Comparison of ENCODE assay signal across 15 mouse cellular contexts in the genomic region with DNA sequence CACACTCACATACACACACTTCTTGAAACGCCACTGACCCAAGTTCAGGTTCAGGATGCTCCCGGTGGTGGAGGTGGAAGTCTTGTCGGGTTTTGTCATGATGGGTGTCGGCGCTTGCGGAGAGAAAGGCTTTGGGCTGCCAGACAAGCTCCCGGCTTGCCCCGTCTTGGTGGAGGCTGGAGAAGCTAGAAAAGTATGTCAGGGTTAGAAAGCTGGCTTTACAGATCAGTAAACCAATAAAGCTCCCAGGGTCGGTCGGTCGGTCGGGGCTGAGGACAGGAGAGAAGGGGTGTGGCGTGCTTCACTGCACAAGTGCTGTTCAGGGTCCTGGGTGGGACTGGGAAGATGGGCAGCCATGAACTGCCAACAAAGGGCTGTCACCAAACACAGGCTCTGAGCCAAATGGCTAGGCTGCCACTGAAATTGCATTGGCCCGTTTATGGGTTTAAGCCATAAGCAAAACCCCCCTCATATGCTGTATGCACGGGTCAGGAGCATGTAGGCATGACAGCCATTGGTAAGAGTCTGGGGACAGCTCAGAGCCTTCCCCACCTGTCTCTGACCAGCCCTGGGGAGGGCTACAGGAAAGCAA.
A peak's percentile ranks its signal among the peaks of the same experiment; 100 is the strongest.
DNase-seq lines count a peak whose midpoint lies in the region; ATAC-seq and TF ChIP-seq lines count a peak whose summit lies in the region.
"Had no signal": no experiment of that assay in that cellular context is flagged by ENCODE, and none has a peak within 500 bp of the region (broad histone marks: within the 10 kb centered on the region; RNA-seq: fewer than 3 reads in every experiment).

No protein-coding gene starts in this region.

- no peak for DNase-seq in gastrocnemius, adult 2 months
- no peak for DNase-seq in gastrocnemius, postnatal 4 days (ENCODE audit: low spot score in 2 of 2)
- no peak for DNase-seq in layer of hippocampus, adult 2 months (ENCODE audit: low spot score in 2 of 2)
- no peak for DNase-seq in layer of hippocampus, postnatal 10 days (ENCODE audit: low spot score in 2 of 2)
- no peak for DNase-seq in right cerebral cortex, postnatal 25 days
- DNase-seq: adrenal gland, postnatal 10 days; B cell, adult 2 months; kidney, adult 18-20 months; lung, postnatal 10 days; right cerebral cortex, adult 18-20 months had no signal

- no peak overlapping the region for H3K4me3 ChIP-seq in gastrocnemius, adult 2 months
- H3K4me3 ChIP-seq in layer of hippocampus, adult 2 months = no peak overlapping the region
- H3K4me3 ChIP-seq in cortical plate, adult 2 months (ENCODE audit: insufficient read depth, low read length) = no peak overlapping the region
- no peak overlapping the region for H3K4me3 ChIP-seq in olfactory bulb, adult 2 months (ENCODE audit: insufficient read depth, low read depth, low read length)
- H3K4me3 ChIP-seq: forebrain, embryonic 15.5 days had no signal

- TF ChIP-seq POLR2A in cortical plate, adult 2 months (IDR thresholded peaks at IDR 0.05; ENCODE audit: extremely low read depth, insufficient read depth, low read length) = no peak
- TF ChIP-seq POLR2A in olfactory bulb, adult 2 months (IDR thresholded peaks at IDR 0.05; ENCODE audit: insufficient read depth, low read depth, low read length) = no peak

- WGBS in olfactory bulb, adult 2 months = 58% methylated on average over 15 of the region's 15 CpGs

- TF ChIP-seq CTCF in gastrocnemius, adult 2 months (IDR thresholded peaks at IDR 0.05) = no peak
- TF ChIP-seq CTCF in layer of hippocampus, adult 2 months (conservative IDR thresholded peaks at IDR 0.05) = no peak
- no peak for TF ChIP-seq CTCF in cortical plate, adult 2 months (IDR thresholded peaks at IDR 0.05; ENCODE audit: extremely low read depth, insufficient read depth, low read length)
- TF ChIP-seq CTCF in olfactory bulb, adult 2 months (IDR thresholded peaks at IDR 0.05; ENCODE audit: insufficient read depth, low read depth, low read length) = no peak

- ATAC-seq in megakaryocyte, adult 5-6 weeks (ENCODE audit: poor library complexity, severe bottlenecking) = no peak
- ATAC-seq: forebrain, embryonic 15.5 days; Patski had no signal

- H3K27ac ChIP-seq in gastrocnemius, adult 2 months = 0 out of 2 replicates have a peak overlapping the region, but pooled peaks have one; percentile 16
- peak overlapping the region; percentile 90 for H3K27ac ChIP-seq in layer of hippocampus, adult 2 months
- peak overlapping the region; percentile 67 for H3K27ac ChIP-seq in cortical plate, adult 2 months (ENCODE audit: insufficient read depth, low read length)
- H3K27ac ChIP-seq in olfactory bulb, adult 2 months (ENCODE audit: insufficient read depth, low read depth, low read length) = peak overlapping the region; percentile 52
- H3K27ac ChIP-seq: forebrain, embryonic 15.5 days had no signal

- intact Hi-C loops in gastrocnemius, adult 2 months (cut with DNase I) = no loop called here

- H3K4me1 ChIP-seq in cortical plate, adult 2 months (ENCODE audit: control insufficient read depth, insufficient read depth, low read length) = peaks cover 21% of the 10 kb centered on the region
- H3K4me1 ChIP-seq in olfactory bulb, adult 2 months (ENCODE audit: control insufficient read depth, insufficient read depth, low read length) = peaks cover 42% of the 10 kb centered on the region

Comparison
In these comparisons a context has a peak if more than half of its experiments do, and no peak if none do; other contexts are left out.
1. H3K27ac ChIP-seq: peak in every context shown above with its lines; median percentile 90 in layer of hippocampus, adult 2 months; 67 in cortical plate, adult 2 months; 52 in olfactory bulb, adult 2 months; 16 in gastrocnemius, adult 2 months.